Mouse (Mus musculus): ENCODE measurements around the gene Stra6. TPM values are rescaled to one million over a fixed set of nuclear protein-coding genes. Genes with fewer than 3 reads are reported as not detected.

The Stra6 gene
- total and polyA plus RNA-seq, 3 experiments: 0.08 to 0.09 (median 0.08) TPM

DNA sequence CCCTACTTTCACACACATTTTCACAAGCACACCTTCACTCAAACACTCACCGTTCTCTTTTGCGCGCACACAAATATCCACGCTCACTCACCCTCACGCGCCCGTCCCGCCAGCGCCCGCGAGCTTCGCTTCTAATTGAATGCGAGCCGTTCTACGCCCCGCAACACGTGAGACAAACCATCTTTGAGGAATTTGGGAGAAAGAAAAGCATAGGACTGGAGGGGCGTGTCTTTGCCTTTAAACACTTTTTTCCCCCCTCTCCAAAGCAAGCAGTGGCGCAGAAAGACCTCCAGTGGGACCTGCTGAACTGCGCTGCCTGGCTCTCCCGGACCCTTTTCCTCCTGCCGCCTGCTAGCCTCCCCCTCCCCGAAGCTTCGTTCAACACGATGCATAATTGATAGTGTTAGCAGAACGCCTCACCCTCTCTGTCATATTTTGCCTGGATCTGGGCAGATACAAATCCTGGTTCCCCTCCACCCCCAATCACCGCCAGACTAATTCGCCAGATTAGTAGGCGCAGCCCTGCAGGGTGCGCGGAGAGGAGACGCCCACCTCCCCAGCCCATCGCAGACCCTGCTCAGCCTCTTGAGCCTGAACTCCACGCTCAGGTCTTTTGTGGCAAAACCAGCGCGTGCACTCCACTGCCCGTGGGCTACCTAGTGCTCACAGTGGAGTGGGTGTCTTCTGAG, 138.4 kb downstream of the Stra6 start:
- no peak for DNase-seq (ENCODE audit: extremely low read depth)
- Histone ChIP-seq H3K27me3 (replicated peaks) (peaks cover 25% of the 10 kb centered on the region), H3K9ac (ENCODE audit: insufficient read depth, low read depth) (no peak overlapping the region), H3K36me3 (replicated peaks in 1 of 2; ENCODE audit: control insufficient read depth in 1 of 2, insufficient read depth in 1 of 2, low read length in 1 of 2) (no peaks in the 10 kb centered on the region), H3K27ac (ENCODE audit: insufficient read depth, low read depth) (no peak overlapping the region), H3K4me3 (replicated peaks in 1 of 3; ENCODE audit: low read depth in 2 of 3, low read length in 2 of 3, poor library complexity in 1 of 3) (no peak overlapping the region), H3K4me2 (ENCODE audit: insufficient read depth, low read depth, poor library complexity, severe bottlenecking) (no peak overlapping the region), H3K79me2 (replicated peaks; ENCODE audit: control insufficient read depth, extremely low read depth, insufficient read depth, poor library complexity, severe bottlenecking) (no peaks in the 10 kb centered on the region), H3K4me1 (ENCODE audit: control insufficient read depth in 1 of 2, insufficient read depth in 2 of 2) (peaks cover 2 to 3% of the 10 kb centered on the region in 2 experiments; a peak in 1 of 4 replicates), H3K9me3 (replicated peaks; ENCODE audit: low read length) (peaks cover 19% of the 10 kb centered on the region)
- dilution Hi-C loops (cut with MboI; ENCODE audit: extremely low pct_ligation_motif_present, extremely low pct_unique_long_range_greater_than_20kb, low sequenced_read_pairs): no loop called here
- in situ Hi-C loops (cut with MboI; ENCODE audit: low pct_ligation_motif_present, low pct_unique_long_range_greater_than_20kb, low sequenced_read_pairs): no loop called here
- TF ChIP-seq JUN (IDR thresholded peaks at IDR 0.05; ENCODE audit: insufficient read depth, low read depth, low read length): no peak
- no peak for TF ChIP-seq JUND (conservative IDR thresholded peaks at IDR 0.05; ENCODE audit: low read depth, low read length)
- TF ChIP-seq CTCF (conservative IDR thresholded peaks at IDR 0.05 in 1 of 2, IDR thresholded peaks at IDR 0.05 in 1 of 2; ENCODE audit: low read depth in 2 of 2, low read length in 2 of 2): no peak
- TF ChIP-seq POLR2A (IDR thresholded peaks at IDR 0.05; ENCODE audit: low read depth, low read length): no peak
- TF ChIP-seq RCOR1 (conservative IDR thresholded peaks at IDR 0.05; ENCODE audit: low read depth, low read length): no peak
- TF ChIP-seq NELFE (IDR thresholded peaks at IDR 0.05; ENCODE audit: low read depth, low read length): no peak
- no peak for TF ChIP-seq NRF1 (IDR thresholded peaks at IDR 0.05; ENCODE audit: low read depth, low read length)
- TF ChIP-seq ZMIZ1 (IDR thresholded peaks at IDR 0.05; ENCODE audit: low read depth, low read length): no peak
- no peak for TF ChIP-seq MAFK (IDR thresholded peaks at IDR 0.05; ENCODE audit: insufficient replicate concordance, low read length)
- TF ChIP-seq TBP (conservative IDR thresholded peaks at IDR 0.05; ENCODE audit: low read depth, low read length): no peak
- TF ChIP-seq GABPA (IDR thresholded peaks at IDR 0.05; ENCODE audit: insufficient replicate concordance, low read depth, low read length): no peak

DNA sequence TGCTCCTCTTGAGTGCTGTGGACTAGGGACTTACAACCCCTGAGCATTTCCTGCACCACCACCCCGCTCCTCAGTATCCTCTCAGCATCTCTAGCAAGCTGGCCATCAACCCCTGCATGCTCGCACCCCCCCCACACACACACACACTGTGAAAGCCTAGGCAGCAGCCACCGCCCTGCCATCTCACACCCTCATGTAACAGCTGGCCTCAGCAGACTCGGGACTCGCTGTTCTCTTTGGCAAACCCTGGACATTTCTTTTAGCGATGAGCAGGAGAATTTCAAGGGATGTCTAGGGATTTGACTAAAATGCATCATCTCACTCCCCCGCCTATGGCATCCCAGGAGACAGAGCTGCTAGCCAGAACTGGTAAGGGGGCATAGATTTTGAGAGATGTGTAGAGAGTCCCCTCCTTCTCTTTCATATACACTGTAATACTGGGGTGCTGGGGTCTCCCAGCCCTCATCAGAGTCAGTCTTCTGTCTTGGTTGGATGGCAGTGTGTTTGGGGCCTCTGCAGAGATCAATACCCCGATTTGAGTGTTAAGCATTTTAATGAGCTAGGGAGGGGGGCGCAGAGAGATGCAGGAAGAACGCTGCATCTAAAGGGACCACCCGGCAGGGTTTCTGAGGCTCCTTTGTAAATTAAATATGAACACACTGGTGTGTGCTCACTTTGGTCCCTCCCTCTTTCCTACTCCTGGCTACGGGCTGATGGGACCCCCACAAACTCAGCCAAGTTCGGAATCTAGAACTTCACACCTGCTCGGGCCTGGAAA, 139.3 kb downstream of the Stra6 start:
- H3K27me3 ChIP-seq (replicated peaks): peaks cover 25% of the 10 kb centered on the region

More for the DNA sequence above, 139.3 kb downstream of the Stra6 start:
- Histone ChIP-seq H3K27ac (ENCODE audit: insufficient read depth, low read depth) (no peak overlapping the region), H3K79me2 (replicated peaks; ENCODE audit: control insufficient read depth, extremely low read depth, insufficient read depth, poor library complexity, severe bottlenecking) (no peaks in the 10 kb centered on the region), H3K4me1 (ENCODE audit: control insufficient read depth in 1 of 2, insufficient read depth in 2 of 2) (peaks cover 2 to 4% of the 10 kb centered on the region in 2 experiments; a peak in 3 of 4 replicates), H3K4me3 (replicated peaks in 1 of 3; ENCODE audit: low read depth in 2 of 3, low read length in 2 of 3, poor library complexity in 1 of 3) (no peak overlapping the region), H3K9ac (ENCODE audit: insufficient read depth, low read depth) (no peak overlapping the region), H3K9me3 (replicated peaks; ENCODE audit: low read length) (peaks cover 13% of the 10 kb centered on the region), H3K4me2 (ENCODE audit: insufficient read depth, low read depth, poor library complexity, severe bottlenecking) (no peak overlapping the region), H3K36me3 (replicated peaks in 1 of 2; ENCODE audit: control insufficient read depth in 1 of 2, insufficient read depth in 1 of 2, low read length in 1 of 2) (no peaks in the 10 kb centered on the region)
- no peak for DNase-seq (ENCODE audit: extremely low read depth)
- TF ChIP-seq IRF4 (IDR thresholded peaks at IDR 0.05; ENCODE audit: low read depth, low read length): no peak
- TF ChIP-seq MAZ (IDR thresholded peaks at IDR 0.05; ENCODE audit: low read depth, low read length): no peak
- no peak for TF ChIP-seq CHD2 (IDR thresholded peaks at IDR 0.05; ENCODE audit: low read length)
- no peak for TF ChIP-seq USF1 (IDR thresholded peaks at IDR 0.05; ENCODE audit: low read depth, low read length)
- TF ChIP-seq CTCF (conservative IDR thresholded peaks at IDR 0.05 in 1 of 2, IDR thresholded peaks at IDR 0.05 in 1 of 2; ENCODE audit: low read depth in 2 of 2, low read length in 2 of 2): no peak
- TF ChIP-seq CHD1 (IDR thresholded peaks at IDR 0.05; ENCODE audit: low read depth, low read length): no peak
- no peak for TF ChIP-seq POLR2AphosphoS2 (IDR thresholded peaks at IDR 0.05; ENCODE audit: low read depth, low read length)
- TF ChIP-seq KAT2A (IDR thresholded peaks at IDR 0.05; ENCODE audit: insufficient replicate concordance, low read length): no peak
- TF ChIP-seq UBTF (IDR thresholded peaks at IDR 0.05; ENCODE audit: low read depth, low read length): no peak
- no peak for TF ChIP-seq RAD21 (IDR thresholded peaks at IDR 0.05; ENCODE audit: low read depth, low read length)
- TF ChIP-seq ZKSCAN1 (IDR thresholded peaks at IDR 0.05; ENCODE audit: borderline replicate concordance, low read depth, low read length): no peak
- TF ChIP-seq MAFK (IDR thresholded peaks at IDR 0.05; ENCODE audit: insufficient replicate concordance, low read length): no peak
- no peak for TF ChIP-seq NELFE (IDR thresholded peaks at IDR 0.05; ENCODE audit: low read depth, low read length)
- TF ChIP-seq USF2 (conservative IDR thresholded peaks at IDR 0.05; ENCODE audit: low read depth, low read length): no peak
- TF ChIP-seq ZC3H11A (IDR thresholded peaks at IDR 0.05; ENCODE audit: low read depth, low read length): no peak
- no peak for TF ChIP-seq BHLHE40 (IDR thresholded peaks at IDR 0.05; ENCODE audit: low read depth, low read length)
- in situ Hi-C loops (cut with MboI; ENCODE audit: low pct_ligation_motif_present, low pct_unique_long_range_greater_than_20kb, low sequenced_read_pairs): no loop called here
- dilution Hi-C loops (cut with MboI; ENCODE audit: extremely low pct_ligation_motif_present, extremely low pct_unique_long_range_greater_than_20kb, low sequenced_read_pairs): no loop called here

Data from CH12.LX (cell line).